Mouse (Mus musculus) liver, postnatal 0 days (tissue): Measurements from ENCODE around the gene Eif2ak3.
A peak's percentile ranks its signal among the peaks of the same experiment; 100 is the strongest.

ENCODE experiments used
- CTCF ChIP-seq: sonication (generic); IDR thresholded peaks from 2 replicates; pipeline ENCODE4 v1.5.1; 2016; ENCODE audit warnings: antibody characterized with exemption, low read depth
- EP300 ChIP-seq: IDR thresholded peaks from 2 replicates; pipeline ENCODE4 v1.6.1; 2016; ENCODE audit warnings: antibody characterized with exemption, low read depth, mild to moderate bottlenecking

GRCm38 (mm10) chr6:70844002-70844804, at the start of gene Eif2ak3:
- peak; percentile 86 for TF ChIP-seq EP300
- no peak for TF ChIP-seq CTCF
